Mouse (Mus musculus) MEL (cell line): ENCODE measurements around the gene Hnf1a.
"Not testable (repeated sequence)": the region's sequence is repeated elsewhere in the genome, so short reads cannot be mapped to it uniquely, and the experiment has no call there.

Experiments
- CHD1 ChIP-seq: IDR thresholded peaks from 2 replicates; pipeline ENCODE4 v1.6.1; 2012; ENCODE audit warnings: low read depth, mild to moderate bottlenecking, inconsistent platforms, low read length, improper control_type of control experiment
- CTCF ChIP-seq, 3 experiments: IDR thresholded peaks in 2 of 3; conservative IDR thresholded peaks in 1 of 3; 2 replicates each; pipeline ENCODE4 v1.5.1; 2011 to 2012; ENCODE audit warnings: low read length in 3 of 3, low read depth in 2 of 3, mild to moderate bottlenecking in 2 of 3, improper control_type of control experiment in 1 of 3, inconsistent platforms in 1 of 3, mixed read lengths in 1 of 3, moderate library complexity in 1 of 3; ENCODE audit not compliant: control insufficient read depth in 1 of 3, insufficient read depth in 1 of 3, poor library complexity in 1 of 3, severe bottlenecking in 1 of 3
- GABPA ChIP-seq: IDR thresholded peaks from 2 replicates; pipeline ENCODE4 v1.6.1; 2012; ENCODE audit warnings: low read depth, mild to moderate bottlenecking, inconsistent platforms, low read length, improper control_type of control experiment, moderate library complexity
- JUND ChIP-seq: IDR thresholded peaks from 2 replicates; pipeline ENCODE4 v1.6.1; 2011; ENCODE audit warnings: low read depth, mild to moderate bottlenecking, improper control_type of control experiment, low read length
- MAFK ChIP-seq: IDR thresholded peaks from 2 replicates; pipeline ENCODE4 v1.6.1; 2011; ENCODE audit warnings: low read depth, mild to moderate bottlenecking, low read length, improper control_type of control experiment, borderline replicate concordance
- MAX ChIP-seq: IDR thresholded peaks from 2 replicates; pipeline ENCODE4 v1.6.1; 2011; ENCODE audit warnings: low read length, improper control_type of control experiment
- MYB ChIP-seq: IDR thresholded peaks from 2 replicates; pipeline ENCODE4 v1.6.1; 2011; ENCODE audit warnings: mild to moderate bottlenecking, low read depth, low read length, improper control_type of control experiment
- MYC ChIP-seq: IDR thresholded peaks from 2 replicates; pipeline ENCODE4 v1.6.1; 2011; ENCODE audit warnings: low read depth, mild to moderate bottlenecking, low read length, improper control_type of control experiment, moderate library complexity
- POLR2A ChIP-seq, 2 experiments: IDR thresholded peaks; 2 replicates each; pipeline ENCODE4 v1.6.1; 2011 to 2012; ENCODE audit warnings: low read length in 2 of 2, mild to moderate bottlenecking in 2 of 2, control low read depth in 1 of 2, improper control_type of control experiment in 1 of 2, low read depth in 1 of 2, moderate library complexity in 1 of 2; ENCODE audit not compliant: control insufficient read depth in 1 of 2, insufficient read depth in 1 of 2, poor library complexity in 1 of 2
- RCOR1 ChIP-seq: IDR thresholded peaks from 2 replicates; pipeline ENCODE4 v1.6.1; 2012; ENCODE audit warnings: low read depth, mild to moderate bottlenecking, inconsistent platforms, low read length, improper control_type of control experiment
- TAL1 ChIP-seq: IDR thresholded peaks from 2 replicates; pipeline ENCODE4 v1.6.1; 2012; ENCODE audit warnings: mild to moderate bottlenecking, inconsistent platforms, low read length, moderate library complexity, mixed read lengths
- TCF12 ChIP-seq: IDR thresholded peaks from 2 replicates; pipeline ENCODE4 v1.6.1; 2014; ENCODE audit warnings: low read depth, mild to moderate bottlenecking, inconsistent platforms, low read length, improper control_type of control experiment, moderate library complexity
- USF1 ChIP-seq: IDR thresholded peaks from 2 replicates; pipeline ENCODE4 v1.6.1; 2014; ENCODE audit warnings: low read depth, mild to moderate bottlenecking, inconsistent platforms, low read length, improper control_type of control experiment, moderate library complexity

DNA sequence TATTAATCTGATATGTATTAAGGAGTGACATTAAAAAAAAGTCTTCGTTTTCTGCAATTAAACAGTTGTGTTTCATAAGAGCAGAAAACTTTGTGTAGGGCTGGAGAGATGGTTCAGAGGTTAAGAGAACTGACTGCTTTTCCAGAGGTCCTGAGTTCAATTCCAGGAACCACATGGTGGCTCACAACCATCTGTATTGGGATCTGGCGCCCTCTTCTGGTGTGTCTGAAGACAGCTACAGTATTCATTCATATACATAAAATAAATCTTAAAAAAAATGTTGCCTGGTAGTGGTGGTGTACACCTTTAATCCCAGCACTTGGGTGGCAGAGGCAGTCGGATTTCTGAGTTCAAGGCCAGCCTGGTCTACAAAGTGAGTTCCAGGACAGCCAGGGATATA, 29.8 kb downstream of the Hnf1a start:
- TF ChIP-seq MYC (peak; percentile 73; the same call in 1 of the 2 replicates), CTCF (IDR thresholded peaks at IDR 0.05 in 2 of 3, conservative IDR thresholded peaks at IDR 0.05 in 1 of 3; ENCODE audit: control insufficient read depth in 1 of 3, insufficient read depth in 1 of 3, low read depth in 2 of 3, low read length in 3 of 3, poor library complexity in 1 of 3, severe bottlenecking in 1 of 3) (peak; percentile 38 to 54 (median 39))
- TF ChIP-seq POLR2A (IDR thresholded peaks at IDR 0.05; ENCODE audit: control insufficient read depth in 1 of 2, insufficient read depth in 1 of 2, low read depth in 1 of 2, low read length in 2 of 2, poor library complexity in 1 of 2); MAX; MYB; USF1; RCOR1; CHD1; MAFK; TAL1; TCF12; JUND; GABPA: not testable (repeated sequence)
